Mouse (Mus musculus) megakaryocyte, embryonic 14.5 days (primary cell): ENCODE data around the gene Acp2. TPM values are rescaled to one million over a fixed set of nuclear protein-coding genes. Genes with fewer than 3 reads are reported as not detected.

Experiments used
- H3K27me3 ChIP-seq: replicated peaks from 2 replicates; pipeline ENCODE3; 2012; ENCODE audit warnings: inconsistent platforms
- H3K36me3 ChIP-seq: replicated peaks from 2 replicates; pipeline ENCODE3; 2012; ENCODE audit warnings: low read length, inconsistent platforms, mixed read lengths
- H3K4me1 ChIP-seq: 2 replicates; pipeline ENCODE4 v1.6.1; 2012; ENCODE audit warnings: inconsistent platforms
- H3K4me3 ChIP-seq: replicated peaks from 2 replicates; pipeline ENCODE3; 2012; ENCODE audit warnings: moderate library complexity, mild to moderate bottlenecking, inconsistent platforms
- H3K9me3 ChIP-seq: 2 replicates; pipeline ENCODE4 v1.6.1; 2012; ENCODE audit warnings: inconsistent platforms
- FLI1 ChIP-seq: IDR thresholded peaks from 2 replicates; pipeline ENCODE4 v1.6.1; 2012; ENCODE audit warnings: low read length, inconsistent platforms, mixed read lengths
- GATA1 ChIP-seq: IDR thresholded peaks from 3 replicates; pipeline ENCODE4 v1.6.1; 2012; ENCODE audit warnings: mixed read lengths, low read length, inconsistent platforms, borderline replicate concordance
- polyA plus RNA-seq: library from polyadenylated mRNA; stranded (reverse); fragments of >175 nt; gene quantifications from 2 replicates; pipeline ENCODE4 v1.2.3, GENCODE M21; 2012; ENCODE audit warnings: low replicate concordance; ENCODE audit not compliant: insufficient read depth

Gene Acp2
- polyA plus RNA-seq, 1 experiment, result 6.5 TPM

DNA sequence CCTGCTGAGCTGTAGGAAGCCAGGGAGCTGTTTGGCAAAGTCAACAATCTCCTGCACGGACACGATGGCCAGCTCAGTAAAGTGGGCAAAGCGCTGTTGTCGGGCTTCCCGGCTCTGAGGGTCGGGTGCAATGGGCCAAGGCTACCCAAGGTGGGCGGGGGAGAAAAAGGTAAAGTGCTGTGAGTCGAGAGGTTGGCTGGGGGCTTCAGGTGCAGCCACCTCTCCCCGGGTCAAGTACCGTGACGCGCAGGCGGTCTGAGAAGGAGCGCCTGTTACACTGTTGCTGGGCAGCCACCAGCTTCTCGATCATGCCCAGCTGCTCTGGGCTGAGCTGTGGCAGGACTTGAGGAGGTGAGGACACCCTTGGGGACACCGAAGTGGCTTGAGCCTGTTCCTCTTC is 12.2 kb upstream of the Acp2 start:
- peaks cover 68% of the 10 kb centered on the region for H3K4me1 ChIP-seq
- no peaks in the 10 kb centered on the region for H3K36me3 ChIP-seq
- no peaks in the 10 kb centered on the region for H3K9me3 ChIP-seq
- TF ChIP-seq FLI1, result no peak
- no peak for TF ChIP-seq GATA1
- peaks cover 5% of the 10 kb centered on the region for H3K27me3 ChIP-seq
- no peak overlapping the region for H3K4me3 ChIP-seq

DNA sequence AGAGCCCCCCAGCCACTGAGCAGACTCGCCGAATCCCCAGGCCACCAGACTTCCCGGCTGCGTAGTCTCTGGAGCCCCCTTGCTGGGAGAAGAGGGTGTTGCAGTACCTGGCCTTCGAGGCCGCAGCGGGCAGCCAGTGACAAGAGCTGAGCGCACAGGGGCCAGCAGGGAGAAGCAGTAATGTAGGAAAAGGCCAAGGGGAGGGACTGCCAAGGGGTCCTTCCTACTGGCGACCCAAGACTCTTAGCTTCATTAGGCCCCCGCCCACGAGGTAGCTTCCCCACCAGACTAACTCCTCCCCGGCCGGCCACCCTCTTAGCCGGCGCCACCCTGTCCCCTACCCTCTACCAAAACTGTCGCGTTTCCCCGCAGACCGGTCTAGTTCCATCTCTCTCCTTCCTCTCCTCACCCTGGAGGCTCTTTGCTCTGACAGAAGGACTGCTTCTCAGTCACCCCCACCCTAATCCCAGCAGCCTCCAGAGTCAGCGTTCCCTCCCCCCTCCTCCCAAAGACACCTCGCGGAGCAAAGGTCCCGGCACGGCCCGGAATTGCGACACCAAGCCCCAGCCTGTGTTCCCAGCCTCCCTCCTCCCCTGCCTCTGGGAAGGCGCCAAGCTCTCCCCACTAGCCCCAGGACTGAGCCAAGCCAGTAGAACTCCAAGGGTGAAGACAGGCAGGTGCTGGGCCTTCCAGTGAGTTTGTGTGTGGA is 7.9 kb upstream of the Acp2 start:
- TF ChIP-seq FLI1, result no peak
- no peak for TF ChIP-seq GATA1
- Histone ChIP-seq H3K4me1 (peaks cover 54% of the 10 kb centered on the region), H3K9me3 (no peaks in the 10 kb centered on the region), H3K27me3 (peaks cover 6% of the 10 kb centered on the region), H3K4me3 (peak overlapping the region; percentile 81), H3K36me3 (no peaks in the 10 kb centered on the region)

DNA sequence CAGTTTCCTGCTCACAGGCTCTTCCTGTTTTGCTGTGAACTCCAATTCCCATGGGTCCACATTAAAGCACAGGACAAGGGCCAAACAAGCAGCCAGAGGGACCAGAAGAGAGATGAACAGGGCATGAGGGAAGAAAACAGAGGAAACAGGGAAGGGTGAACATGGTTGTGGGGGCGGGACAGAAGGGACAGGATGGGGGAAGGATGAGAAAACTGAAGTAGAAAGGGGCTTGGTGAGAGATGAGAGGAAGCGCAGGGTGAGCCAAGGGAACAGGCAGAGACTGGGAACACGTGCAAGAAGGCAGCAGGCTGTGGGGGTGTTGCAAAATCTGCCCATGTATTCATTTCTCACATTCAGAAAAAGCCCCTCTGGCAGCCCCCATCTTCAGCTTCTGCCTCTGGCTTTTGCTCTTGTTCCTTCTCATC is 6.1 kb upstream of the Acp2 start:
- peaks cover 47% of the 10 kb centered on the region for H3K4me1 ChIP-seq
- H3K4me3 ChIP-seq, result no peak overlapping the region
- no peaks in the 10 kb centered on the region for H3K36me3 ChIP-seq
- peaks cover 6% of the 10 kb centered on the region for H3K27me3 ChIP-seq
- no peak for TF ChIP-seq GATA1
- no peak for TF ChIP-seq FLI1
- H3K9me3 ChIP-seq, result no peaks in the 10 kb centered on the region

DNA sequence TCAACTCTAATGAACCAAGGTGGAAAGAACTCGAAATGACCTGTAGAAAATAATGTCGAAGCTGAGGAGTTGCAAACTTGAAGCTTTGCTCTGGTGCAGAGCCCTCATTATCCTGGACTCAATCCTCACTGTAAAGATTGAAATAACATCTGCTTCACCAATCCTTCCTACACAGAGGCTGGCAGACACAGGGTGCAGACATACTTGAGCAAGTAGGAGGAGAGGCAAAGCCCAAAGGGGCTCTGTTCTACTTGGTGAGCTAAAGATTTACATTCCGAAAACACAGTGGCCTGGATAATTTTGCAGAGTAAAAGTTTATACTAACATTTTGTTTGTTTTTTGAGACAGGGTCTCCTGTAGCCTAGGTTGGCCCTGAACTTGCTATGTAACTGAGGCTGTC is 3.8 kb upstream of the Acp2 start:
- peaks cover 1% of the 10 kb centered on the region for H3K27me3 ChIP-seq
- no peak overlapping the region for H3K4me3 ChIP-seq
- H3K9me3 ChIP-seq, result no peaks in the 10 kb centered on the region
- peaks cover 53% of the 10 kb centered on the region for H3K4me1 ChIP-seq
- no peaks in the 10 kb centered on the region for H3K36me3 ChIP-seq
- TF ChIP-seq GATA1, result no peak

DNA sequence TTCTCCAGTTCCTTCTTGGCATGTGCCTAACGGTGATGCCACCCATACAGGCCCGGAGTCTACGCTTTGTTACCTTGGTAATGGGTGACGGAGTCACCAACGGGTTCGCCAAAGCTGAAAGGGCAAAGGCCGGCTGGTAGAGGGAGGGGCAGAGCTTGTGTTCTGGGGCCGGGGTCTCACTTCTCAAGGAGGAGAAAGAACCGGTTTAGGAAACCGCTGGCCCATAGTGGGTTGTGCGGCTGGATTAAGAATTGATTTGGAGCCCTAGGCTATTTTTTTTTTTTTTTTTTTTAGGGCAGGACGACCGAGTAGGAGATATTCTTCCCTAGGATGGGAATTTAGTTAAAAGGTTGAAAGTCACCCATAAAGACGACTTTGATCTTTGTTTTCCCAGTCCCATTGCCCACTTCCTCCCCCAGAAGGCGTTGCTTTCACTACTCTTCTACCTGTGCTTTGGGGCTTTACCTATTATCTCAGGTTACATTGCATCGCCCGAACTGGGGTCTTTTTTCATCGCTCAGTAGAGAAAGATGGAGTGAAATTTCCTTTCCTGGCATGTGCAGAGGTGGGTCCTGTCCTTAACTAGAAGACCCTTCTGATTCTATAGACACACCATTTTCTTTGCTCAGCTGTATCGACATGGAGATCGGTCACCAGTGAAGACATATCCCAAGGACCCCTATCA is 429 bp downstream of the Acp2 start:
- Histone ChIP-seq H3K27me3 (no peaks in the 10 kb centered on the region), H3K4me1 (peaks cover 37% of the 10 kb centered on the region), H3K4me3 (peak overlapping the region; percentile 95), H3K9me3 (no peaks in the 10 kb centered on the region), H3K36me3 (peaks cover 42% of the 10 kb centered on the region)
- TF ChIP-seq FLI1, result no peak
- no peak for TF ChIP-seq GATA1

DNA sequence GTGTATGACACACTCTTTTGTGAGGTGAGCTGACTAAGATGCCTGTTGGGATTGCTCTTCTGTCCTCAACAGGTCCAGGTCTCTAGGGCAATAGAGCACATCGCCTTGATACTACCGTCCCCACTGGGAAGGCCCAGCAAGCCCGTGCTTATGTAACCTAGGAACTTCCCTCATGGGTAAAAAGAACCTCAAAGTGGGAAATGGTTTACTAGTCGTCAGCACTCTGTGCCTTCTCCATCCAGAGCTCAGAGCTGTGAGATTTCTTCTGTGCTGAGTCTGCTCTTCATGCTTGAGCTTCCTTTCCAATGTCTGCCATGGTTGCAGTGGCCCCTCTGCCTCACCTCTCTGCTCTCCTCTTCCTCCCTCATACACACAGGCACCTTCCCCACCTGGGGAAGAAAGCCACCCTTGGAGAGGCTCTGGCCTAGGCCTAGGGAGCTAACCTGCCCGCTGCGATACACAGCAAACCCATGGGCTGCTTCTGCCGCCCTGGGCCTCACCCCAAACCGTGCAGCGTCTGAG is 3.6 kb downstream of the Acp2 start:
- no peaks in the 10 kb centered on the region for H3K27me3 ChIP-seq
- no peaks in the 10 kb centered on the region for H3K9me3 ChIP-seq
- H3K36me3 ChIP-seq, result peaks cover 72% of the 10 kb centered on the region
- peaks cover 37% of the 10 kb centered on the region for H3K4me1 ChIP-seq
- no peak for TF ChIP-seq GATA1
- no peak for TF ChIP-seq FLI1
- no peak overlapping the region for H3K4me3 ChIP-seq

DNA sequence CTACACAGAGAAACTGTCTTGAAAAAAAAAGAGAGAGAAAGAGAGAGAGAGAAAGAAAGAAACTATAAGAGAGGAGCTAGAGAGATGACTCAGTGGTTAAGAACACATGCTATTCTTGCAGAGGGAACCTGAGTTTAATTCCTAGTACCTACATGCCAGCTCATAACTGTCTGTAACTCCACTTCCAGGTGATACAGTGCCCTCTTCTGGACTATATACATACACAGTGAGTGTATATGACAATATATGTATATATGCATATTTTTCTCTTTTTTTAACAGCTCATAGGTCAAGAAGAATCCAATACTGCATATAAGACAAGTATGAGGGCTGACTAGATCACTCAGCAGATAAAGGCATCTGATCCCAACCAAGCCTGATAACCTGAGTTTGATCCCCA is 10.6 kb downstream of the Acp2 start:
- H3K4me3 ChIP-seq, result no peak overlapping the region
- no peaks in the 10 kb centered on the region for H3K9me3 ChIP-seq
- no peaks in the 10 kb centered on the region for H3K27me3 ChIP-seq
- H3K36me3 ChIP-seq, result peaks cover 94% of the 10 kb centered on the region
- no peaks in the 10 kb centered on the region for H3K4me1 ChIP-seq
- TF ChIP-seq FLI1, result no peak
- no peak for TF ChIP-seq GATA1

DNA sequence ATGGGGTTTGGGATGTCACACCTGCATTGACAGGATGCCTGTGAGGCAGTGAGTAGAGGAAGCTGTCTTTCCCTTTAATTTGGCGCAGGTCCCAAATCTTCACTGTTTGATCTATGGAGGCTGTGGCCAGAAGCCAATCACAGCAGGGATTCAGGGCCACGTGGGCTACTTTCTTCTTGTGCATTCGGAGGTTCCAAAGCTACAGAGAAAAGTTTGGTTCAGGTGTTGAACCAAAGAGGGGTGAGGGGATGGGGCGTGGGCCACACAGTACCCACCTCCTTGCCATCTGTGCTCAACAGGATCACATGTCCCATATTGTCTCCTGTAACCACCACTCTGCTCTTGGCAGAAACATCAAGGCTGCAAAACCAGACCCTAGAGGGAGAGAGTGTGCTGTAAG is 14.3 kb downstream of the Acp2 start:
- TF ChIP-seq GATA1, result no peak
- TF ChIP-seq FLI1, result no peak
- Histone ChIP-seq H3K27me3 (no peaks in the 10 kb centered on the region), H3K4me1 (no peaks in the 10 kb centered on the region), H3K36me3 (peaks cover 63% of the 10 kb centered on the region), H3K9me3 (no peaks in the 10 kb centered on the region), H3K4me3 (no peak overlapping the region)

DNA sequence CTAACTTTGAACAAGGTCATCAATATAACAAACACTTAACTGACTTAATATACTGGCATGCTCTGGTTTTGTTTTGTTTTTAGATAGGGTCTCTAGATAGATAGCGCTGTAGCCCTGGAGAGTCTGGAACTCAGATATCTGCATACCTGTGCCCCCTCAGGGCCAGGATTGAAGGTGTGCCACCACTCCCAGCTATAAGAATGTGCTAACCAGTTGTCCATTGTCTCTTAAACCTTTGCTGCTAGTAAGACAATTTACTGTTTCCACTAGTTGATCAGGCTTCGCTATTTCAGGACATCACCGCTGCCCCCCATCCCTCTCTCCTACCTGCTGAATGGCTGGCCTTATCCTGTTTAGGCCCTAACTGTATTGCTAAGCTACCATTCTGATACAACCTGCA is 17.8 kb downstream of the Acp2 start:
- no peak for TF ChIP-seq GATA1
- H3K27me3 ChIP-seq, result no peaks in the 10 kb centered on the region
- no peaks in the 10 kb centered on the region for H3K9me3 ChIP-seq
- H3K36me3 ChIP-seq, result peaks cover 32% of the 10 kb centered on the region
- H3K4me3 ChIP-seq, result no peak overlapping the region
- no peaks in the 10 kb centered on the region for H3K4me1 ChIP-seq

DNA sequence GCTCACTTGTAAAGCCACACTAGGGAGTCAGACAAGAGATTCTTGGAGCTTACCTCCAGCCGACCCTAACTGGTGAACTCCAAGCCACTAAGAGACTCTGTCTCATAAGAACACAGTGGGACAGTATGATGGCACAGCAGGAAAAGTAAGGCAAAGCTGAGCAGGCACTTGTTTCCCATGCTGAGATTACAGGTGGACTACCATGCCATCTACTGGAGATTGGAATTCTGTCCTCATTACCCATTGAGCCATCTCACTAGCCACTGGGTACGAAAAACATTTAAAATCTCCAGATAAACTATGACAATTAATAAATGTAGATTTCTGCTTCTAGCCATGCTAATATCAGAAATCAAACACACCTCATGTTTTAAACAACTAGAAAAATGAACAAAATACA is 20.9 kb downstream of the Acp2 start:
- Histone ChIP-seq H3K27me3 (no peaks in the 10 kb centered on the region), H3K4me3 (no peak overlapping the region), H3K4me1 (no peaks in the 10 kb centered on the region), H3K9me3 (no peaks in the 10 kb centered on the region), H3K36me3 (peaks cover under 1% of the 10 kb centered on the region)
- no peak for TF ChIP-seq GATA1
- no peak for TF ChIP-seq FLI1
